Mouse (Mus musculus) stomach, embryonic 14.5 days (tissue): ENCODE measurements around the gene 5730596B20Rik. TPM values are rescaled to one million over a fixed set of nuclear protein-coding genes. Genes with fewer than 3 reads are reported as not detected.

Source experiments
- ATAC-seq: fragments of 200-750 bp; cut with Nextera tagmentation; 2 replicates; pipeline ENCODE4 v1.8.0; 2017; ENCODE audit warnings: low read depth, moderate TSS enrichment; ENCODE audit not compliant: insufficient number of reproducible peaks, insufficient read depth, low FRiP score
- H3K27ac ChIP-seq: fragments of 300-500 bp; sonication (generic); 2 replicates; pipeline ENCODE4 v1.5.1; 2014; ENCODE audit warnings: mild to moderate bottlenecking, low read length, moderate library complexity, mixed read lengths
- H3K27me3 ChIP-seq: fragments of 300-500 bp; sonication (generic); 2 replicates; pipeline ENCODE4 v1.6.1; 2014; ENCODE audit warnings: low read length, control low read depth, mixed read lengths; ENCODE audit not compliant: control insufficient read depth, insufficient read depth
- H3K36me3 ChIP-seq: fragments of 300-500 bp; sonication (generic); 2 replicates; pipeline ENCODE4 v1.6.1; 2014; ENCODE audit warnings: mild to moderate bottlenecking, control low read depth, low read length, moderate library complexity, mixed read lengths; ENCODE audit not compliant: control insufficient read depth, insufficient read depth
- H3K4me1 ChIP-seq: fragments of 300-500 bp; sonication (generic); 2 replicates; pipeline ENCODE4 v1.6.1; 2014; ENCODE audit warnings: low read length, control low read depth, mixed read lengths; ENCODE audit not compliant: control insufficient read depth, insufficient read depth
- H3K4me2 ChIP-seq: fragments of 300-500 bp; sonication (generic); replicated peaks from 2 replicates; pipeline ENCODE4 v1.6.1; 2014; ENCODE audit warnings: low read depth, low read length, control low read depth
- H3K4me3 ChIP-seq: fragments of 300-500 bp; sonication (generic); 2 replicates; pipeline ENCODE4 v1.5.1; 2014; ENCODE audit warnings: low read depth, low read length, control low read depth
- H3K9ac ChIP-seq: fragments of 300-500 bp; sonication (generic); replicated peaks from 2 replicates; pipeline ENCODE4 v1.6.1; 2014; ENCODE audit warnings: low read depth, mild to moderate bottlenecking, control low read depth, low read length, moderate library complexity, mixed read lengths
- H3K9me3 ChIP-seq: fragments of 300-500 bp; sonication (generic); 2 replicates; pipeline ENCODE4 v1.6.1; 2016; ENCODE audit warnings: low read depth, low read length, control low read depth; ENCODE audit not compliant: control insufficient read depth
- WGBS: fragments of 180-500 bp; shearing (Covaris S2); extraction: QIAGEN DNeasy Blood & Tissue Kit; methylation state at CpG from one replicate; pipeline ENCODE4 v1.1.7; 2014; 5-methylcytosine and 5-hydroxymethylcytosine counted together
- polyA plus RNA-seq: library from polyadenylated mRNA; unstranded; fragments of >200 nt; fragmentation: Nextera tagmentation; extraction: Ambion mirVana; gene quantifications from 2 replicates; pipeline ENCODE4 v1.2.1, GENCODE M21; 2014

The 5730596B20Rik gene
- polyA plus RNA-seq, 1 experiment from 2014 or later = 4.7 TPM

GRCm38 (mm10) chr6:52203121-52203370 is 25.7 kb downstream of the 5730596B20Rik start:
- Histone ChIP-seq H3K4me3 (peak overlapping the region; percentile 90), H3K27ac (peak overlapping the region; percentile 87), H3K4me1 (peaks cover 5% of the 10 kb centered on the region; the same call in 1 of the 2 replicates), H3K9ac (peak overlapping the region; percentile 96), H3K4me2 (peak overlapping the region; percentile 78), H3K9me3 (no peaks in the 10 kb centered on the region), H3K27me3 (0 out of 2 replicates have a peak, but pooled peaks cover 3% of the 10 kb centered on the region), H3K36me3 (peaks cover 5% of the 10 kb centered on the region; the same call in 1 of the 2 replicates)
- no peak for ATAC-seq
- WGBS = 3% methylated on average over 10 of the region's 10 CpGs

GRCm38 (mm10) chr6:52203371-52204049 is 26.2 kb downstream of the 5730596B20Rik start:
- Histone ChIP-seq H3K4me2 (peak overlapping the region; percentile 78), H3K9me3 (no peaks in the 10 kb centered on the region), H3K4me3 (peak overlapping the region; percentile 90), H3K36me3 (peaks cover 5% of the 10 kb centered on the region; the same call in 1 of the 2 replicates), H3K9ac (peak overlapping the region; percentile 96), H3K27ac (peak overlapping the region; percentile 87), H3K27me3 (0 out of 2 replicates have a peak, but pooled peaks cover 3% of the 10 kb centered on the region), H3K4me1 (peaks cover 5% of the 10 kb centered on the region; the same call in 1 of the 2 replicates)
- no peak for ATAC-seq
- WGBS = 1% methylated on average over 44 of the region's 46 CpGs

DNA sequence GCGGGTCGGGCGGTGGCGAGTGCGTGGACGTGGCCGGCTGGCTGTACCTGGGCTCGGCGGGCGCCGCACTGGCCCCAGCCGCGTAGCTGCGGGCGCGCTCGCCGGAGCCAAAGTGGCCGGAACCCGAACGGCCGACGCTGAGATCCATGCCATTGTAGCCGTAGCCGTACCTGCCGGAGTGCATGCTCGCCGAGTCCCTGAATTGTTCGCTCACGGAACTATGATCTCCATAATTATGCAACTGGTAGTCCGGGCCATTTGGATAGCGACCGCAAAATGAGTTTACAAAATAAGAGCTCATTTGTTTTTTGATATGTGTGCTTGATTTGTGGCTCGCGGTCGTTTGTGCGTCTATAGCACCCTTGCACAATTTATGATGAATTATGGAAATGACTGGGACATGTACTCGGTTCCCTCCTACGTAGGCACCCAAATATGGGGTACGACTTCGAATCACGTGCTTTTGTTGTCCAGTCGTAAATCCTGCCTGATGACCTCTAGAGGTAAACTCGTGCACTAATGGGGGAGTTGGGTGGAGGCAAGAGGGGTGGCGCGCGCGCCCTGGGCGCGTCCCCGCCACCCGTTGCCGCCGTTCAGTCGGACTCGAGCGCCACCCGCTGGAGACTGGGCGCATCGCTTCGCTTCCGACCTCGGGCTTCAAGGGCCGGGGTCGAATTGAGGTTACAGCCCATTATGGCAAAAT is 26.9 kb downstream of the 5730596B20Rik start, which contains the start of gene Hoxa5:
Gene Hoxa5, minus strand, starts transcription at position 538 of the 703 bp plus-strand sequence.
- 0 out of 2 replicates have a peak, but pooled peaks cover 3% of the 10 kb centered on the region for H3K27me3 ChIP-seq
- peaks cover 5% of the 10 kb centered on the region; the same call in 1 of the 2 replicates for H3K4me1 ChIP-seq
- H3K4me2 ChIP-seq = peak within 1 kb of the TSS; percentile 78
- peak within 1 kb of the TSS; percentile 90 for H3K4me3 ChIP-seq
- peak; percentile 71; the same call in 1 of the 2 replicates for ATAC-seq
- H3K9me3 ChIP-seq = no peaks in the 10 kb centered on the region
- H3K36me3 ChIP-seq = peaks cover 5% of the 10 kb centered on the region; the same call in 1 of the 2 replicates
- H3K9ac ChIP-seq = peak within 1 kb of the TSS; percentile 96
- WGBS = under 1% methylated on average over 57 of the region's 65 CpGs
- H3K27ac ChIP-seq = peak within 1 kb of the TSS; percentile 87

- Histone ChIP-seq H3K4me3 (peak overlapping the region; percentile 90), H3K27ac (peak overlapping the region; percentile 81), H3K9ac (peak overlapping the region; percentile 52), H3K9me3 (no peaks in the 10 kb centered on the region), H3K4me2 (peak overlapping the region; percentile 78), H3K4me1 (peaks cover 3% of the 10 kb centered on the region; the same call in 1 of the 2 replicates), H3K27me3 (0 out of 2 replicates have a peak, but pooled peaks cover 6% of the 10 kb centered on the region), H3K36me3 (peaks cover 5% of the 10 kb centered on the region; the same call in 1 of the 2 replicates)
- no peak for ATAC-seq
- 10% methylated on average over 14 of the region's 14 CpGs for WGBS
Measured at GRCm38 (mm10) chr6:52205221-52205620, 27.9 kb downstream of the 5730596B20Rik start.

- peaks cover 3% of the 10 kb centered on the region; the same call in 1 of the 2 replicates for H3K4me1 ChIP-seq
- H3K36me3 ChIP-seq = peaks cover 5% of the 10 kb centered on the region; the same call in 1 of the 2 replicates
- peak overlapping the region; percentile 78 for H3K4me2 ChIP-seq
- H3K27me3 ChIP-seq = peaks cover 8% of the 10 kb centered on the region; the same call in 1 of the 2 replicates
- peak overlapping the region; percentile 81 for H3K27ac ChIP-seq
- peak overlapping the region; percentile 52 for H3K9ac ChIP-seq
- ATAC-seq = no peak
- peak overlapping the region; percentile 90 for H3K4me3 ChIP-seq
- 8% methylated on average over 55 of the region's 55 CpGs for WGBS
- no peaks in the 10 kb centered on the region for H3K9me3 ChIP-seq
Measured at GRCm38 (mm10) chr6:52205638-52206621, 28.6 kb downstream of the 5730596B20Rik start.

GRCm38 (mm10) chr6:52206882-52207683 is 29.8 kb downstream of the 5730596B20Rik start:
- H3K36me3 ChIP-seq = peaks cover 5% of the 10 kb centered on the region; the same call in 1 of the 2 replicates
- peak overlapping the region; percentile 78 for H3K4me2 ChIP-seq
- peaks cover 15% of the 10 kb centered on the region for H3K27me3 ChIP-seq
- ATAC-seq = no peak
- H3K4me3 ChIP-seq = peak overlapping the region; percentile 90
- WGBS = 15% methylated on average over 4 of the region's 4 CpGs
- H3K9ac ChIP-seq = peak overlapping the region; percentile 52
- H3K27ac ChIP-seq = peak overlapping the region; percentile 81
- no peaks in the 10 kb centered on the region for H3K9me3 ChIP-seq
- H3K4me1 ChIP-seq = peaks cover 3% of the 10 kb centered on the region; the same call in 1 of the 2 replicates

DNA sequence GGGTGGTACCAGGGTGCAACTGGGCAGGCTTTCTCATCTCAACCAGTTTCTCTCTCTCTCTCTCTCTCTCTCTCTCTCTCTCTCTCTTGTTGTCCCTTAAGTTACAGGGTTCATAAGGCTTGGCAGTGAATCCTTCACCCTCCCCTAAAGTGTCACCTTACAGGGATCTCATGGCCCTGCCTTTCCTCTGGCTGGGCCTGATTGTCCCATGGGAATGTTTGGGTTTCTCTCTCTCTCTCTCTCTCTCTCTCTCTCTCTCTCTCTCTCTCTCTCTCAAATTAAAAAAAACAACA is 30.3 kb downstream of the 5730596B20Rik start:
- peak overlapping the region; percentile 90; the same call in 1 of the 2 replicates for H3K4me3 ChIP-seq
- H3K4me1 ChIP-seq = peaks cover 3% of the 10 kb centered on the region; the same call in 1 of the 2 replicates
- no peaks in the 10 kb centered on the region for H3K36me3 ChIP-seq
- H3K27me3 ChIP-seq = peaks cover 18% of the 10 kb centered on the region
- peak overlapping the region; percentile 78 for H3K4me2 ChIP-seq
- peak overlapping the region; percentile 37 for H3K9ac ChIP-seq
- no peaks in the 10 kb centered on the region for H3K9me3 ChIP-seq
- no peak for ATAC-seq
- peak overlapping the region; percentile 81 for H3K27ac ChIP-seq
